Mouse (Mus musculus): ENCODE results near the gene Lrrn3. TPM values are rescaled to one million over a fixed set of nuclear protein-coding genes. Genes with fewer than 3 reads are reported as not detected.

The Lrrn3 gene
- total RNA-seq, 2 experiments from 2014 or later, result 68.6 to 69.6 TPM

DNA sequence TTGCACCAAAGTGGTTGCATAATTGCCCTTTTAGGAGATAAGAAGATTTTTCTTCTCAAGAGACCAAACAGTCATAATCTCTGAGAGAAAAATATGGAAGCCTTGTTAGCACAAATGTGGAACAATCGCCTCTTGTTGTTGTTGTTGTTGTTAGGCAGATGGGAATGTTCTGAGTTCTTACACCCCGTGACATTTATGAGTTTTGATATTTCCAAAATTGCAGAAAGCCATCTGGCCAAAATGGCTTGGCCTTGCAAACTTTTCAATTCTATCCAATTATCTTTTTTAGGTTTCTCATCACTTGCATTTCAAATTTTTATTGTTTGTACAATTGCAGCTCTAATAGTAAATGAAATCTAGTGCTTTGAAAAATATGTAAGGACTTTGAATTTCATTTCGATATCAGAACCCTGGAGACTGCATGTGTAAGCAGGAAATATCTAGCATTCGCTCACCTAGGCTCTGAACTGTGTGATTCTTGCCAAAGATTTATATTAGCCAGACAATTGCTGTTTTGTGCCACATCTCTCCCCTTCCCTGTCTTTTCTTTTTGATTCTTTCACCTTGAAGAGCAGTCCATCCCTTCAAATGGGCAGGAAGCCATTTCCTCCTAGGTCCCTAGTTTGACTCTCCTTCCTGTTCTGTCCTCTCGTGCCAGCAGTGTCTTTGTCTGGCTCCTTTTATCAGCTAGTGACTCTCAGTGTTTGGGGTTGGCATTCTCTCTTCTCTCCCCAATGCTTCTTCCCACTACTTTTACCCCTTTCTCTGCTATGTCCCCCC lies 49.8 kb downstream of the Lrrn3 start:
- no peak for DNase-seq (ENCODE audit: extremely low spot score in 1 of 2, low spot score in 1 of 2)

DNA sequence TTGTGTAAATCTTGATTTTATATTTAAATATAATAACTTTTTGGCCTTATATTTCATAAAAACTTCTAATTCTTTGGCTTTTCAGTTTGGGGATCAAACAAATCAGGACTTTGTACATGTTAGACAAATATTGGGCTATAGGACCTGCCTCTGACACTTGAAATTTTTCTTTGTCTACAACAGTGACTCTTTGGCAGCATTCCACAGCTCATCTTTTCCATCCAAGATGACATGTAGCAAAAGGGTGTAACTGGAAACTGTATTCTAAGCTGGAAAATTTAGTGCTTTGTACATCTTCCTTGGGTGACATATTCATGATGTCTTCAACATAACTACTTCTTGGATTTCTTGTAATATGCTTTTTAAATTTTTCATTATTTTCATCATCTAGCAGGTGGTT lies 57.4 kb downstream of the Lrrn3 start:
- no peak for DNase-seq (ENCODE audit: extremely low spot score in 1 of 2, low spot score in 1 of 2)

DNA sequence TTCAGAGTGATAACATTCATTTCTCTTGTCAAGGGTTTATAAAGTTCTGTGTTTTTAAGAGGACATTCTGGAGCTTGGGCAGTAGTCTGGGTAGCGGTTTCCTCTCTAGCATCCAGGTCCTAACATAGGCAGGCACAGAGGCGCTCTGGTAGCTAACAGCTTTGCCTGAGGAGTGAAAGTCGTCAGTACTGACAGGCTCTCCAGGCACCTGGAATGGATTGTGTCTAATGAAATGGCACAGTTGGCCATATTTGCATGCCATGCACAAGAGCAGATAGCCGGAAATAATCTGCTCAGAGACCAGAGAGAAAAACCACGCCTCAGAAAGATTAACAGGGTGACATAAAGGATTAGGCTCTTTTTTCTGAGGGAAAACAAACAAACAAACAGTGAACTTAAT lies 58.8 kb downstream of the Lrrn3 start:
- no peak for DNase-seq (ENCODE audit: extremely low spot score in 1 of 2, low spot score in 1 of 2)

DNA sequence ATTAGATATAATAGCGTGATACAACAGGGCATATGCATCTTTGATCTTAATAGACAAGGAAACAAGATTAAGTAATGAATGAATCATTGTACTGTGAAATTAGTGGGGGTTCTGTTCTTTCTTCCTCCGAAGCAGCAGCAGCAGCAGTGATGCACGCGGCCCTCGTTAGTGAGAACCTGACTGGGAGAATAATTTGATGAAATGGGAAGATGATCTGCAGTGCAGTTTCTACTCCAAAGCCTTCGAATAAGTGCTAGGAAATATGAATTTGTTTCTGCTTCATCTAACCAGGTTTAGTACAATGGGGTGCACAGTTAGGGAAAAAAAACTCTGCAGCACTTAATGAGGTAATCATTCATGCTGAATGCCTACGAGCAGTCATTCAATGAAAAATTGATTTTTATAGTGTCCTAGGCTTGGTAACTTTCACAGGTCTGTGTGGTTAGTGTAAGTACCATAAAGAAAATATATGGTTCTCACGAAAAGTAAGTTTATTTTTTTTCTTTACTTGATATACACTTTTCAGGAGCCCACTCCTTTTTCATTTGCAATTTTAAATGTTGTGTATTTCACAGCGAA lies 61.0 kb downstream of the Lrrn3 start:
- no peak for DNase-seq (ENCODE audit: extremely low spot score in 1 of 2, low spot score in 1 of 2)

DNA sequence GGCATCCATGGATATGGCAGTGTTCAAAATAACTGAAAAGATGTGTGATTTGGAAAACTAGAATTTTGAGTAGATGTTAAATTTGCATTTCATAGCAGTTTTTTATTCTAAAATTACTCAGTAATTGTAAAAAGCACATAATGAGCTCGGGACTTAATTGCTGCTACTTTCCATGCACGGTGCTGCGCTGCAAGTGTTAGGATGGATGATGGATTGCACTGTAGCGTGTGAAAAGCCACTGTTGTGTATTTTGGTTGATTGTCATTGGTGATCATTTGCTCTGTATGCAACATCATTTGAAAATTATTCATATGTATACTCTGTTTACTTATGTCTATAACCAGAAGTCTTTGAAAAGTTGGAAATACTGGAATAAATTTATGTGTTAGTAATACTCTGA lies 68.3 kb downstream of the Lrrn3 start:
- no peak for DNase-seq (ENCODE audit: extremely low spot score in 1 of 2, low spot score in 1 of 2)

DNA sequence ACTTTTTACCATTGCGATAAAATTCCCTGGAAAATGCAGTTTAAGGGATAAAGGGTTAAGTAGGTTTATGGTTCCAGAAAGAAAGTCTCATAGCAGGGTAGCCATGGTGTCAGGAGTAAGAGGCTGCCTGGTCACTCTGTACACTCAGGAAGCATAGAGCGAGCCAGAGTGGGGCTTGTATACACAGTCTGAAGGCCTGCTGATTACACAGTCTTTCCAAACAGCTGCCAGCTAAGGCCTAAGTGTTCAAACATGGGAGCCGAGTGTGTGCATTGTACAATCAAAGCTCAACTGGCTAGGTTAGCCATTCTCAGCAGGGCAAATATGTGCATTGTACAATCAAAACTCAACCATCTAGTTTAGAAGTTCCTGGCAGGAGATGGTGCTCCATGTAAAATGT lies 69.1 kb downstream of the Lrrn3 start:
- no peak for DNase-seq (ENCODE audit: extremely low spot score in 1 of 2, low spot score in 1 of 2)

DNA sequence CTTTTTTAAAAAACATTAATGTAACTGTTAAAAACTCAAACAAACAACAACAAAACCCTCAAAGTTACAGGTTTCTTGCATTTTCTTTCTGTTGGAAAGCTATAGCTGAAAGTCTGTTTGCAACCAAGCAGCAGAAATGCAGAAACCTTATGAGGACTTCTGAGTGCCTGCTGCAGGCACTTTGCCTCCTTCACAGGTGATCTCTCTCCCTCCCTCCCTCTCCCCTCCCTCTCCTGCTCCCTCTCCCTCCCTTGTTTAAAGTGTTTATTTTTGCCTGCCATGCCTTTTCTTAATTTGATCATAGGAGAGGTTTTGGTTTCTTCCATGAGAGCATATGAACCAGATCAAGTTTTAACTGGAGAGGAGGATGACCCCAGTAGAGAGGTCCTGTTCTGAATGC lies 69.6 kb downstream of the Lrrn3 start:
- no peak for DNase-seq (ENCODE audit: extremely low spot score in 1 of 2, low spot score in 1 of 2)

DNA sequence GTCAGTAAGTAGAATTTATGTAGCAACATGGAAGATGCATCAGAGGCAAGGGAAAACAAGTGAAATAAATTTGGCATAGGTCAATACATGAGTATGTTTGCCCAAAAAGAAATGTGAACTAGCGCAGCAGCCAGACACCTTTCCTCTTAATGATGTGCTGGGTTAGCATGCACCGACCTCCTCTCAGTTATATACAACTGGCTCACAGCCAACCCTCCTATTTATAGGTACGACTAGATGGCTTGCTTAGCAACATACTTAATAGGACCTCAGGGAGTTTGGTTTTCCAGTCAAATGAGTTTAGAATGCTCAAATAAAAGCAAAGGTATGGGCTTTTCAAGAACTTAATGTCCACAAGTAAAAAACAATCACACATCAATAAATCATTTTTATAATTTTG lies 76.8 kb downstream of the Lrrn3 start:
- no peak for DNase-seq (ENCODE audit: extremely low spot score in 1 of 2, low spot score in 1 of 2)

DNA sequence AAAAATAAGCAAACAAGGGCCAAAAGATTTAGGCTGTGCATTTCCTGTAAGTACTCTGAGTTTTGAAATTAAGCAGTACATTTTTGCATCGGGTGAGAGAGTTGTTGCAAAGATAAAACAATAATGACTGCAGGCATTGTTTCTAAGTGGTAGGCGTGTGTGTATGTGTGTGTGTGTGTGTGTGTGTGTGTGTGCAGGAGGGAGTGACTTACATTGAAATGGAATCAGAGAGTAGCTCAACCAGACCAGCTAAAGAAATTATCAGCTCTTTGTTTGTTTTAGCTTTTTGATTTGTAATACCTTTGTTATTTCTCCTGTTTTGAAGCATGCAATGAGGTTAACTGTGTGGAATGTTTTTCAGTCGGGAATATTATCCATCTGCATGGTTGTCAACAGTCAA lies 84.3 kb downstream of the Lrrn3 start:
- DNase-seq (ENCODE audit: extremely low spot score in 1 of 2, low spot score in 1 of 2), result no peak

Measured in layer of hippocampus, postnatal 25 days (tissue).